Mouse (Mus musculus) hindbrain, embryonic 12.5 days (tissue): ENCODE results near the gene Srrt. TPM values are rescaled to one million over a fixed set of nuclear protein-coding genes. Genes with fewer than 3 reads are reported as not detected.

ENCODE experiments used
- ATAC-seq: fragments of 200-750 bp; cut with Nextera tagmentation; 2 replicates; pipeline ENCODE4 v1.8.0; 2017; ENCODE audit warnings: moderate TSS enrichment; ENCODE audit not compliant: low FRiP score
- H3K27ac ChIP-seq: fragments of 300-500 bp; sonication (generic); 2 replicates; pipeline ENCODE4 v1.5.1; 2016; ENCODE audit warnings: mild to moderate bottlenecking
- H3K27me3 ChIP-seq: fragments of 300-500 bp; sonication (generic); 2 replicates; pipeline ENCODE4 v1.6.1; 2016; ENCODE audit warnings: mild to moderate bottlenecking
- H3K36me3 ChIP-seq: fragments of 300-500 bp; sonication (generic); 2 replicates; pipeline ENCODE4 v1.6.1; 2016; ENCODE audit warnings: mild to moderate bottlenecking
- H3K4me1 ChIP-seq: fragments of 300-500 bp; sonication (generic); 2 replicates; pipeline ENCODE4 v1.6.1; 2016
- H3K4me2 ChIP-seq: fragments of 300-500 bp; sonication (generic); replicated peaks from 2 replicates; pipeline ENCODE4 v1.6.1; 2016; ENCODE audit warnings: mild to moderate bottlenecking
- H3K4me3 ChIP-seq: fragments of 300-500 bp; sonication (generic); 2 replicates; pipeline ENCODE4 v1.5.1; 2016; ENCODE audit warnings: mild to moderate bottlenecking
- H3K9ac ChIP-seq: fragments of 300-500 bp; sonication (generic); 2 replicates; pipeline ENCODE4 v1.6.1; 2016; ENCODE audit warnings: mild to moderate bottlenecking, moderate library complexity
- H3K9me3 ChIP-seq: fragments of 300-500 bp; sonication (generic); replicated peaks from 2 replicates; pipeline ENCODE4 v1.6.1; 2016; ENCODE audit warnings: mild to moderate bottlenecking
- whole genome bisulfite sequencing: fragments of 180-500 bp; shearing (Covaris S2); methylation state at CpG from one replicate; pipeline ENCODE4 v1.1.7; 2016; 5-methylcytosine and 5-hydroxymethylcytosine counted together
- polyA plus RNA-seq: library from polyadenylated mRNA; unstranded; fragments of >200 nt; fragmentation: Nextera tagmentation; extraction: Ambion mirVana; gene quantifications from 2 replicates; pipeline ENCODE4 v1.2.1, GENCODE M21; 2016

The Srrt gene
- polyA plus RNA-seq, 1 experiment from 2014 or later = 152 TPM

GRCm38 (mm10) chr5:137346388-137346787 is 38.9 kb upstream of the Srrt start:
- peaks cover 9% of the 10 kb centered on the region for H3K27me3 ChIP-seq
- no peak overlapping the region for H3K4me2 ChIP-seq
- no peak overlapping the region for H3K4me3 ChIP-seq
- no peak overlapping the region for H3K27ac ChIP-seq
- H3K4me1 ChIP-seq = peaks cover 33% of the 10 kb centered on the region
- ATAC-seq = no peak
- no peaks in the 10 kb centered on the region for H3K36me3 ChIP-seq
- H3K9me3 ChIP-seq = no peaks in the 10 kb centered on the region; the same call in 1 of the 2 replicates
- 0 out of 2 replicates have a peak overlapping the region, but pooled peaks have one; percentile 13 for H3K9ac ChIP-seq
- WGBS = 88% methylated on average over 1 of the region's 1 CpGs

DNA sequence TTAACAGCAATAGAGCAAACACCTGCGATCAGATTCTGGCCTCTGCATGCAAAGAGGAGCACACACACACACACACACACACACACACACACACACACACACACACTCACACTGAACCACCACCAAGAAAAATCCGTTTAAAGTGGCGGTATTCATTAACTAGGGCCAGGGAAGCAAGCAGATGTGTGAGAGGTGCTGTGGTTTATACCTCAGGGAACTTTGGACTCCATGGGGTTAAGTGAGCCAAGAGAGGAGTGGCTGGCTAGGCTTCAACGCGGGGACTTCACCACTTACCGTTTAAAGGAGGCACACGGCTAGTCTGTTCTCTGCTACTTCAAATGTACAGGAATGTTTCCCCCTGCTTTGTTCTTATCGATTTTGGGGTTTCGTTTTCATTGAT is 38.3 kb upstream of the Srrt start:
- Histone ChIP-seq H3K36me3 (no peaks in the 10 kb centered on the region), H3K9me3 (no peaks in the 10 kb centered on the region; the same call in 1 of the 2 replicates), H3K9ac (0 out of 2 replicates have a peak overlapping the region, but pooled peaks have one; percentile 13), H3K4me2 (no peak overlapping the region), H3K4me1 (peaks cover 27% of the 10 kb centered on the region), H3K27ac (no peak overlapping the region), H3K4me3 (no peak overlapping the region), H3K27me3 (peaks cover 9% of the 10 kb centered on the region)
- 23% methylated on average over 9 of the region's 9 CpGs for WGBS
- ATAC-seq = no peak

- Histone ChIP-seq H3K36me3 (no peaks in the 10 kb centered on the region), H3K4me2 (no peak overlapping the region), H3K4me1 (peaks cover 29% of the 10 kb centered on the region), H3K9ac (no peak overlapping the region), H3K27ac (no peak overlapping the region), H3K27me3 (peaks cover 3% of the 10 kb centered on the region; the same call in 1 of the 2 replicates), H3K4me3 (no peak overlapping the region), H3K9me3 (no peaks in the 10 kb centered on the region; the same call in 1 of the 2 replicates)
- ATAC-seq = no peak
Measured at GRCm38 (mm10) chr5:137343869-137344268, 36.4 kb upstream of the Srrt start.

GRCm38 (mm10) chr5:137343412-137343811 is 35.9 kb upstream of the Srrt start:
- no peaks in the 10 kb centered on the region; the same call in 1 of the 2 replicates for H3K9me3 ChIP-seq
- WGBS = 95% methylated on average over 5 of the region's 5 CpGs
- H3K36me3 ChIP-seq = no peaks in the 10 kb centered on the region
- H3K27me3 ChIP-seq = no peaks in the 10 kb centered on the region
- no peak overlapping the region for H3K4me2 ChIP-seq
- H3K27ac ChIP-seq = no peak overlapping the region
- no peak for ATAC-seq
- H3K9ac ChIP-seq = no peak overlapping the region
- H3K4me1 ChIP-seq = peaks cover 26% of the 10 kb centered on the region
- H3K4me3 ChIP-seq = no peak overlapping the region

- Histone ChIP-seq H3K9me3 (no peaks in the 10 kb centered on the region; the same call in 1 of the 2 replicates), H3K27me3 (no peaks in the 10 kb centered on the region), H3K9ac (no peak overlapping the region), H3K4me1 (peaks cover 18% of the 10 kb centered on the region), H3K4me3 (no peak overlapping the region), H3K4me2 (no peak overlapping the region), H3K27ac (no peak overlapping the region), H3K36me3 (no peaks in the 10 kb centered on the region)
- no peak for ATAC-seq
- 79% methylated on average over 7 of the region's 7 CpGs for WGBS
Measured at GRCm38 (mm10) chr5:137342407-137343012, 35.0 kb upstream of the Srrt start.

GRCm38 (mm10) chr5:137340222-137340621 is 32.7 kb upstream of the Srrt start:
- H3K4me1 ChIP-seq = peaks cover 14% of the 10 kb centered on the region
- no peak overlapping the region; the same call in 1 of the 2 replicates for H3K4me3 ChIP-seq
- 0 out of 2 replicates have a peak overlapping the region, but pooled peaks have one; percentile 68 for H3K9ac ChIP-seq
- peak overlapping the region; percentile 80; the same call in 1 of the 2 replicates for H3K27ac ChIP-seq
- H3K27me3 ChIP-seq = no peaks in the 10 kb centered on the region
- peak overlapping the region; percentile 83; the same call in 1 of the 2 replicates for H3K4me2 ChIP-seq
- 80% methylated on average over 6 of the region's 6 CpGs for WGBS
- no peaks in the 10 kb centered on the region for H3K36me3 ChIP-seq
- H3K9me3 ChIP-seq = no peaks in the 10 kb centered on the region; the same call in 1 of the 2 replicates
- no peak for ATAC-seq

DNA sequence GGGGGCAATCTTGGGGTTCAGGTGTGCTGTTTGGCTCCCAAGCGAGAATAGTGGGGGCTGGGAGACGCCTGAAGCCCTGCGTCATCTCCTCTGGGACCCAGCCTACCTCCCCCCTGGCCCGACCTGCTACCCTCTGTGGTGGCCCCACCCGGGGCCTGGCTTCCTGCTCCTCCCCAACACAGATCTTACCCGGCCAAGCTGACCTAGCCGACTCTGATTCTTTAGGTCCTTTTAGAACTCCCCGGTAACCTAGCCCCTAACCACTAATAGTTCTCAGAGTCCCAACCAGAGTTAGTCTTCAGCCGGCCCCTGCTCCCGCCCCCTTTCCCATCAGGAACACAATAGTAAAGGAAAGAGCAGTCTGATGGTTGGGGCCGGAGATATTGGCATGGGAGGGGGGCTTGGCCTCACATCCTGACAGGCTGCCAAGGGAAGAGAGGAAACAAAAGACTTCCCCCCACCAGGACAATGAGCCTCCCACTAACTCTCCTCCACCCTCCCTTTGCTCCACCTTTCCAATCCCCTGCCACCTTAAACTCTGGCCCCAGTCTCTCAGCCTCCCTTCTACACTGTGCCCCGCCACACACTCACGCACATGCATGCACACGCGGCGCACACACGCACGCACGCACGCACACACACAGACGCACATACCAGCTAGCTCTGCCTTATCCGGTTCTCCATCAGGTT is 32.0 kb upstream of the Srrt start:
- Histone ChIP-seq H3K36me3 (no peaks in the 10 kb centered on the region), H3K4me1 (peaks cover 14% of the 10 kb centered on the region), H3K4me3 (peak overlapping the region; percentile 37), H3K9me3 (no peaks in the 10 kb centered on the region; the same call in 1 of the 2 replicates), H3K27me3 (no peaks in the 10 kb centered on the region), H3K9ac (peak overlapping the region; percentile 68), H3K27ac (peak overlapping the region; percentile 80), H3K4me2 (peak overlapping the region; percentile 83)
- WGBS = 9% methylated on average over 21 of the region's 22 CpGs
- ATAC-seq = peak; percentile 55

DNA sequence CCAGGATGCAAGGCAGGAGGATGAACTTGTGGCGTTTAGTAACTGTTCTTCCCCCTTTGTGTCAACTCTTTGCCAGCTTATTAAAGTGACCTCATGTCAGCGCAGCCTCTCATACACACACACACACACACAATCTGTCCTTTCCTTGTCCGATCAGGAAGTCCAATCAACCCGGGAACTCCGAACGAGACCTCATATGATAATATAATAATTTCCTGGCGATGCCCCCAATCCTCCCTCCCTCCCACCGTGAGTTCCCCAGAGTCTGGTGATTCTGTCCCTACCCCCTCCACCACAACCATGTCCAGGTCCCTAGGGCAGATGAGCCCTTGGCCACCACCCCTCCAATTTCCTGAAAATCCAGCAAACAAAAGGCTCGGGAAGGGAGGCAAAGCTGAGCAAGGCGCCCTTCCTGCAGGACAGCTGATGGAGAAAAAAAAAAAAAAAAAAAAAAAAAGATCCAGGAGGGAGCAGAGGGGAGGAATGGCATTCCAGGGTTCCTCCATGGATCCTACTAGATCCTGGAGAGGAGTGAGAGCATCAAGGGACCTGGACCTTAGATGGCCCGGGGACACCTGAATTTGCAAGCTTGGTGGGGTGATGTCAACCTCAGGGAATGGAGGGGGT is 31.3 kb upstream of the Srrt start:
- Histone ChIP-seq H3K9me3 (no peaks in the 10 kb centered on the region; the same call in 1 of the 2 replicates), H3K27ac (peak overlapping the region; percentile 80), H3K27me3 (no peaks in the 10 kb centered on the region), H3K4me2 (peak overlapping the region; percentile 83), H3K4me3 (peak overlapping the region; percentile 37), H3K36me3 (no peaks in the 10 kb centered on the region), H3K4me1 (peaks cover 14% of the 10 kb centered on the region), H3K9ac (peak overlapping the region; percentile 68)
- 2% methylated on average over 11 of the region's 11 CpGs for WGBS
- peak; percentile 30 for ATAC-seq

GRCm38 (mm10) chr5:137338256-137338655 is 30.8 kb upstream of the Srrt start:
- H3K4me3 ChIP-seq = peak overlapping the region; percentile 37
- H3K4me2 ChIP-seq = peak overlapping the region; percentile 83
- WGBS = 0% methylated on average over 19 of the region's 19 CpGs
- H3K36me3 ChIP-seq = no peaks in the 10 kb centered on the region
- peak overlapping the region; percentile 68 for H3K9ac ChIP-seq
- peak; percentile 83 for ATAC-seq
- H3K27ac ChIP-seq = peak overlapping the region; percentile 80
- no peaks in the 10 kb centered on the region for H3K9me3 ChIP-seq
- H3K27me3 ChIP-seq = no peaks in the 10 kb centered on the region
- H3K4me1 ChIP-seq = peaks cover 14% of the 10 kb centered on the region

DNA sequence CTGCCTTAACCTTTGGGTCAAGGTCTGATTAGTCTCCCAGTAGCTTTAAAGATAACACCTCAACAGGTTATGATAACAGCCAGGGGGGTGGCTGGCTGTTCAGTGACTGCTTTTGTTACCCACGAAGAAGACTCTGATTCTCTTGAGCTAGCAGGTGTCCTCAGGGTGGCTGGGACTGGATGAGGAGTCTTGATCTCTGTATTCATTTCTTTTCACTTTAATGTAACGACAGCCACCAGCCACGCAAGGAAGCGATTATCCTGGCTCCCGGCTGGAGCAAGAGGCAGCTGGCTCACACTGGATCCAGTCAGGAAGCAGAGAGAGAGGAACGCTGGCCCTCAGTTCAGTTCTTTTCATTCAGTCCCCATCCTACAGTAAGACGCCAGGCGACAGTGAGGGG is 29.7 kb upstream of the Srrt start:
- Histone ChIP-seq H3K4me2 (peak overlapping the region; percentile 83; the same call in 1 of the 2 replicates), H3K9me3 (no peaks in the 10 kb centered on the region), H3K27ac (no peak overlapping the region), H3K9ac (no peak overlapping the region), H3K27me3 (no peaks in the 10 kb centered on the region), H3K36me3 (no peaks in the 10 kb centered on the region), H3K4me3 (no peak overlapping the region), H3K4me1 (peaks cover 24% of the 10 kb centered on the region)
- ATAC-seq = no peak
- WGBS = 48% methylated on average over 8 of the region's 8 CpGs

DNA sequence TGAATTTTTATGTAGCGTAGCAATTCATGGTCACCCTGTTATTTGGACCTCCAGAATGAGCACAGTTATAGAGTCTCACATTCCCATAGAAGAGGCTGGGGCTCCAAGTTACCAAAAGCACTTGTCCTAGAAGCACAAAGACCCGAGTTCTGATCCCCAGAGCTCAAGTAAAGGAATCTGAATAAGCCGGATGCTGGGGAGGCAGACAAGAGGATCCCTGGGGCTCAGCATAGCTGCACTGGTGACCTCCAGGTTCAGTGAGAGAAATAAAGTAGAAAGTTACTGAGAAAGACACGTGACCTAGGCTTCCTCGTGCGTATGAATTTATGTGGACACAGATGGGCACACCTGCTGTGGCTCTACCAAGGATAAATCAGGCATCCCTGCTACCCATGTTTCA is 27.6 kb upstream of the Srrt start:
- no peaks in the 10 kb centered on the region for H3K9me3 ChIP-seq
- no peak overlapping the region for H3K27ac ChIP-seq
- peaks cover 27% of the 10 kb centered on the region for H3K4me1 ChIP-seq
- WGBS = 65% methylated on average over 6 of the region's 6 CpGs
- H3K27me3 ChIP-seq = no peaks in the 10 kb centered on the region
- no peaks in the 10 kb centered on the region for H3K36me3 ChIP-seq
- H3K9ac ChIP-seq = no peak overlapping the region
- ATAC-seq = no peak
- no peak overlapping the region for H3K4me3 ChIP-seq
- H3K4me2 ChIP-seq = no peak overlapping the region

GRCm38 (mm10) chr5:137334317-137334716 is 26.8 kb upstream of the Srrt start:
- ATAC-seq = no peak
- no peak overlapping the region for H3K4me3 ChIP-seq
- H3K36me3 ChIP-seq = no peaks in the 10 kb centered on the region
- no peaks in the 10 kb centered on the region for H3K27me3 ChIP-seq
- H3K4me1 ChIP-seq = peaks cover 20% of the 10 kb centered on the region
- H3K4me2 ChIP-seq = no peak overlapping the region
- H3K9me3 ChIP-seq = no peaks in the 10 kb centered on the region
- 57% methylated on average over 10 of the region's 10 CpGs for WGBS
- no peak overlapping the region for H3K27ac ChIP-seq
- no peak overlapping the region for H3K9ac ChIP-seq
